10 mouse cellular contexts compared by ENCODE assay signal in the genomic region with DNA sequence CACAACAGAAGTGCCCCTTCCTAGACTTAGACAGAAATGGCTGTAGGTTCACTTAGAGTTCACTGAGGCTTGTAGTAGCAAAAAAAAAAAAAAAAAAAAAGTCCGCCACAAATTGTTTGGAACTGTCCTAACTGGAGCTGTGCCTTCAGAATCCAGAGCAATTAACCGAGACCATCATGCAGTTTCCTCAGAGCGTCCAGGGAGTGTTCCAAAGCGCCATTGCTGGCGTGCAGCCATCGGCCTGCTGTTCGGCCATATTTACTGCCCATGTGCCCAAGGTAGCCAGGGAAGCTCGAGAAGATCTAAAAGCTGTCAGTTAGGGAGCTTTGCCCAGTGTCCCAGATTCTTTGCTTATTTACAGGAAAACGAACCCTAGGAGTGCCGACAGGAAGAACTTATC.
DNase-seq lines count a peak whose midpoint lies in the region; TF ChIP-seq lines count a peak whose summit lies in the region.
"Had no signal": no experiment of that assay in that cellular context is flagged by ENCODE, and none has a peak within 500 bp of the region (broad histone marks: within the 10 kb centered on the region; RNA-seq: fewer than 3 reads in every experiment).

No protein-coding gene starts in this region.

- H3K27ac ChIP-seq in kidney, adult 2 months (ENCODE audit: insufficient read depth, low read depth, low read length), result no peak overlapping the region
- no peak overlapping the region for H3K27ac ChIP-seq in testis, adult 2 months (ENCODE audit: control insufficient read depth, insufficient read depth, low read depth, low read length)
- H3K27ac ChIP-seq: layer of hippocampus, adult 2 months; liver, embryonic 14.5 days had no signal

- no peak for TF ChIP-seq CTCF in kidney, adult 2 months (conservative IDR thresholded peaks at IDR 0.05; ENCODE audit: insufficient read depth, insufficient read length, low read depth, low read length)
- 0 out of 2 replicates have a peak, but pooled peaks have one; percentile 3 for TF ChIP-seq CTCF in testis, adult 2 months (IDR thresholded peaks at IDR 0.05; ENCODE audit: control insufficient read depth, insufficient read depth, insufficient replicate concordance, low read depth, low read length)

- WGBS in kidney, adult 2 months, result 46% methylated on average over 10 of the region's 10 CpGs

- no peak for TF ChIP-seq POLR2A in kidney, adult 2 months (IDR thresholded peaks at IDR 0.05; ENCODE audit: low read depth, low read length)
- TF ChIP-seq POLR2A in testis, adult 2 months (IDR thresholded peaks at IDR 0.05; ENCODE audit: control insufficient read depth, low read depth, low read length), result no peak

- H3K27me3 ChIP-seq in kidney, adult 2 months (replicated peaks; ENCODE audit: control insufficient read depth, insufficient read depth, low read length), result no peaks in the 10 kb centered on the region
- no peaks in the 10 kb centered on the region for H3K27me3 ChIP-seq in testis, adult 2 months (ENCODE audit: control insufficient read depth, insufficient read depth, low read length)

- H3K36me3 ChIP-seq in kidney, adult 2 months (ENCODE audit: control insufficient read depth, insufficient read depth, low read length), result no peaks in the 10 kb centered on the region
- H3K36me3 ChIP-seq in testis, adult 2 months (ENCODE audit: control insufficient read depth, insufficient read depth, low read length), result no peaks in the 10 kb centered on the region

- no peaks in the 10 kb centered on the region for H3K4me1 ChIP-seq in kidney, adult 2 months (ENCODE audit: control insufficient read depth, insufficient read depth, low read length)
- H3K4me1 ChIP-seq in testis, adult 2 months (ENCODE audit: control insufficient read depth, insufficient read depth, low read length), result no peaks in the 10 kb centered on the region; the same call in 1 of the 2 replicates

- intact Hi-C loops in left cerebral cortex, postnatal 36 days (cut with DNase I), result no loop called here

- DNase-seq in kidney, adult 2 months, result peak; percentile 49
- no peak for DNase-seq in kidney, adult 8-10 months
- DNase-seq in testis, postnatal 14 days (ENCODE audit: low spot score), result no peak
- peak; percentile 97 to 99 for DNase-seq in cerebellum, postnatal 36 days
- no peak for DNase-seq in frontal cortex, postnatal 25 days (ENCODE audit: low spot score in 2 of 2)
- DNase-seq in left cerebral cortex, postnatal 36 days (ENCODE audit: low spot score in 2 of 2), result no peak
- DNase-seq: thymus, adult 18-20 months had no signal

- no peak overlapping the region for H3K4me3 ChIP-seq in kidney, adult 2 months (ENCODE audit: insufficient read depth, low read depth, low read length)
- H3K4me3 ChIP-seq in testis, adult 2 months (ENCODE audit: control insufficient read depth, low read depth, low read length), result no peak overlapping the region
- H3K4me3 ChIP-seq: layer of hippocampus, adult 2 months had no signal

Comparison
In these comparisons a context has a peak if more than half of its experiments do, and no peak if none do; other contexts are left out.
1. DNase-seq: peak in kidney, adult 2 months (single experiment) and cerebellum, postnatal 36 days (2 of 2); none in kidney, adult 8-10 months (0 of 2), testis, postnatal 14 days (single experiment), frontal cortex, postnatal 25 days (0 of 2) and left cerebral cortex, postnatal 36 days (0 of 2).